Mouse (Mus musculus) midbrain, embryonic 11.5 days (tissue): ENCODE measurements at regions not wholly inside any gene's neighbourhood (a gene's known extent, or its start where the extent isn't known, plus 50 kb on each side); places are given as distances from the start of the nearest gene placed in this dataset.
A peak's percentile ranks its signal among the peaks of the same experiment; 100 is the strongest.

Source experiments
- ATAC-seq: fragments of 200-750 bp; cut with Nextera tagmentation; 2 replicates; pipeline ENCODE4 v1.8.0; 2017; ENCODE audit warnings: moderate TSS enrichment, moderate library complexity; ENCODE audit not compliant: low FRiP score
- DNase-seq: peaks from one replicate; pipeline ENCODE4 v3.0.0; 2015; ENCODE audit warnings: low spot score; ENCODE audit errors: missing footprints
- H3K27ac ChIP-seq: fragments of 300-500 bp; sonication (generic); 2 replicates; pipeline ENCODE4 v1.5.1; 2014; ENCODE audit warnings: low read depth, low read length
- H3K27me3 ChIP-seq: fragments of 300-500 bp; sonication (generic); 2 replicates; pipeline ENCODE4 v1.6.1; 2014; ENCODE audit warnings: mild to moderate bottlenecking, low read length, moderate library complexity, mixed read lengths; ENCODE audit not compliant: control insufficient read depth, insufficient read depth
- H3K36me3 ChIP-seq: fragments of 300-500 bp; sonication (generic); 2 replicates; pipeline ENCODE4 v1.6.1; 2014; ENCODE audit warnings: mild to moderate bottlenecking, low read length, moderate library complexity, mixed read lengths; ENCODE audit not compliant: control insufficient read depth, insufficient read depth
- H3K4me1 ChIP-seq: fragments of 300-500 bp; sonication (generic); 2 replicates; pipeline ENCODE4 v1.6.1; 2014; ENCODE audit warnings: low read length; ENCODE audit not compliant: control insufficient read depth, insufficient read depth
- H3K4me2 ChIP-seq: fragments of 300-500 bp; sonication (generic); 2 replicates; pipeline ENCODE4 v1.6.1; 2014; ENCODE audit warnings: mild to moderate bottlenecking, moderate library complexity
- H3K4me3 ChIP-seq: fragments of 300-500 bp; sonication (generic); 2 replicates; pipeline ENCODE4 v1.5.1; 2014; ENCODE audit warnings: low read depth, low read length
- H3K9ac ChIP-seq: fragments of 300-500 bp; sonication (generic); 2 replicates; pipeline ENCODE4 v1.6.1; 2014; ENCODE audit warnings: low read length
- H3K9me3 ChIP-seq: fragments of 300-500 bp; sonication (generic); 2 replicates; pipeline ENCODE4 v1.6.1; 2016; ENCODE audit warnings: low read length; ENCODE audit not compliant: control insufficient read depth
- WGBS: fragments of 180-500 bp; shearing (Covaris S2); extraction: QIAGEN DNeasy Blood & Tissue Kit; methylation state at CpG from one replicate; pipeline ENCODE4 v1.1.7; 2014; 5-methylcytosine and 5-hydroxymethylcytosine counted together

DNA sequence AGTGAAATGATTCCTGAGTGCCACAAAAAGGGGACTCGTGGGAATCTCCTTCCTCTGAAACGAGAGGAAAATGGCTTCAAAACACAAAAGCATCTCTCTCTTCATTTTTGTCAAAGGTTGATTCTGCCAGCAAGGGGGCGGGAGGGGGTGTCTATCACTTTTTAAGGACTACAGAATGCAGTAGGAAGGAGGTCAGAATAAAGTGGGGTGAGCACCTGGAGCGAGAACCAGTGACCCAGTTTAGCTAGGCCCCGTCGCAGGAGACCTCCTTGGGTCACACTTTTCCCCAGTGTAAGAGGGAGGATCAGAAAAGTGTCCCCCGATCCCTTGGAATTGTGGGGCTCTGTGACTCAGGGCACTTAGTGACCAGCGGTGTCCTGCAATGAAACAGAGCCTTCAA lies 133.1 kb downstream of the Tgfb2 start:
- no peaks in the 10 kb centered on the region for H3K36me3 ChIP-seq
- H3K9me3 ChIP-seq, result no peaks in the 10 kb centered on the region
- no peak overlapping the region for H3K4me3 ChIP-seq
- H3K27me3 ChIP-seq, result no peaks in the 10 kb centered on the region
- H3K9ac ChIP-seq, result no peak overlapping the region
- peak; percentile 57 for DNase-seq
- 91% methylated on average over 8 of the region's 8 CpGs for WGBS
- no peak for ATAC-seq
- H3K4me2 ChIP-seq, result no peak overlapping the region
- no peak overlapping the region for H3K27ac ChIP-seq
- no peaks in the 10 kb centered on the region for H3K4me1 ChIP-seq

DNA sequence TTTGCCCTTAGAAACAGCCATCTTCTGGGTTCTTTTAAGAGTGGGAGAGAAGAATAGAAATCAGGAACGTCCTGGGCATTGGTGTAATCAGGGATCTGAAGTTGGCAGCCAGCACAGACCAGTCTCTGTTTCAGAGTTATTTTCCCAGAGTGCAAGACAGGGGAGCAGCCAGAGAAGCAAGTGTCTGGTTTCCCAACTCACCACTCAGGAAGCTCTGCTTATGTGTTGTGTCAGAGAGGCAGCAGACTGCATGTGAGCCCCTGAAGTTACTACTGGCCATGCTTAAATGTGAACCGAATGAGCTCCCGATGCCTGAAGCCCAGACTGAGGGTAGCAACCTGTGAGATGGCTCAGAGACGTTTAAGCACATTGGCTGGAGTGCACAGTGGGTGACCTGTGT lies 133.7 kb downstream of the Tgfb2 start:
- ATAC-seq, result no peak
- no peak overlapping the region for H3K9ac ChIP-seq
- DNase-seq, result peak; percentile 33
- H3K4me2 ChIP-seq, result no peak overlapping the region
- no peak overlapping the region for H3K27ac ChIP-seq
- WGBS, result 74% methylated on average over 4 of the region's 4 CpGs
- no peaks in the 10 kb centered on the region for H3K27me3 ChIP-seq
- H3K36me3 ChIP-seq, result no peaks in the 10 kb centered on the region
- no peak overlapping the region for H3K4me3 ChIP-seq
- H3K4me1 ChIP-seq, result no peaks in the 10 kb centered on the region
- H3K9me3 ChIP-seq, result no peaks in the 10 kb centered on the region

DNA sequence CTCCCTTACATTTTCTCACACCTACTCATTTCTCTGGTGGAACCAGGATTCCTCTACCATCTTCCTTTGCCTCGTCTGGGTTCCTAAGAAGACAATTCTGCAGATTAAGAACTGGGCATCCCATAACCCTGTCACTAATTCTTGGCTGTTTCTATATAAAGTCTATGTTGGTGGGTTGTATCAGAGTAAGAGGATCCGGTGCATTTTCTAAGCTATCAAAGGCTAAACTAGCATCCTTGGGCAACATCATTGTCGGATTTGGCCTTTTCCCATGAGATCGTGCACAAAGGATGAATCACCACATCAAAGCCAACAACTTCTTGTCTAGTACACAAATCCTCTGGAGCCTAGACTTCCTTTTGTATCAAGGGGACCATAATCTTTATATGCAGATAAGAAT lies 137.3 kb downstream of the Tgfb2 start:
- no peak overlapping the region for H3K4me3 ChIP-seq
- no peaks in the 10 kb centered on the region; the same call in 1 of the 2 replicates for H3K4me1 ChIP-seq
- H3K9me3 ChIP-seq, result no peaks in the 10 kb centered on the region
- H3K4me2 ChIP-seq, result no peak overlapping the region
- H3K36me3 ChIP-seq, result no peaks in the 10 kb centered on the region
- WGBS, result 78% methylated on average over 4 of the region's 4 CpGs
- H3K9ac ChIP-seq, result no peak overlapping the region
- H3K27me3 ChIP-seq, result no peaks in the 10 kb centered on the region
- no peak for ATAC-seq
- DNase-seq, result peak; percentile 73
- H3K27ac ChIP-seq, result no peak overlapping the region

DNA sequence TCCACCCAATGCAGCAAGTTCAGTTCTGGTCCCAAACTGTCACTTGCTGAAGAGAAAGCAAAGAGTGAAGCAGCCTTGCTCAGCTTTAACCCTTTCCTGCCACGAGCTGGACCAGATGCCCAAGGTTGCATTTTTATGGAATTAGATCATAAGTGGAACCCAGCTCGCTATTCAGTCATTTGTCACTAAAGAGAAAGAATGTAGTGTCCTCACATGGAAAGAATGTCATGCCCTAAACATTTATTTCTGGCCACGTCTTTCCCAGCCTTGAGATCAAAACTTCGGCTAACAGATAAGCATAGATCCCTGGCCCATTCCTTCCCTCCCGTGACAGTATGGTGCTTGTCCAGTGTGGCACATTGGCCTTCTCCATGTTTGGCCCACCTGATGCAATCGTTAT lies 137.7 kb downstream of the Tgfb2 start:
- H3K9ac ChIP-seq, result no peak overlapping the region
- no peaks in the 10 kb centered on the region; the same call in 1 of the 2 replicates for H3K4me1 ChIP-seq
- no peak overlapping the region for H3K4me3 ChIP-seq
- H3K27ac ChIP-seq, result no peak overlapping the region
- no peak overlapping the region for H3K4me2 ChIP-seq
- H3K36me3 ChIP-seq, result no peaks in the 10 kb centered on the region
- peak; percentile 78 for DNase-seq
- no peaks in the 10 kb centered on the region for H3K27me3 ChIP-seq
- WGBS, result 80% methylated on average over 6 of the region's 6 CpGs
- no peaks in the 10 kb centered on the region for H3K9me3 ChIP-seq
- ATAC-seq, result no peak

DNA sequence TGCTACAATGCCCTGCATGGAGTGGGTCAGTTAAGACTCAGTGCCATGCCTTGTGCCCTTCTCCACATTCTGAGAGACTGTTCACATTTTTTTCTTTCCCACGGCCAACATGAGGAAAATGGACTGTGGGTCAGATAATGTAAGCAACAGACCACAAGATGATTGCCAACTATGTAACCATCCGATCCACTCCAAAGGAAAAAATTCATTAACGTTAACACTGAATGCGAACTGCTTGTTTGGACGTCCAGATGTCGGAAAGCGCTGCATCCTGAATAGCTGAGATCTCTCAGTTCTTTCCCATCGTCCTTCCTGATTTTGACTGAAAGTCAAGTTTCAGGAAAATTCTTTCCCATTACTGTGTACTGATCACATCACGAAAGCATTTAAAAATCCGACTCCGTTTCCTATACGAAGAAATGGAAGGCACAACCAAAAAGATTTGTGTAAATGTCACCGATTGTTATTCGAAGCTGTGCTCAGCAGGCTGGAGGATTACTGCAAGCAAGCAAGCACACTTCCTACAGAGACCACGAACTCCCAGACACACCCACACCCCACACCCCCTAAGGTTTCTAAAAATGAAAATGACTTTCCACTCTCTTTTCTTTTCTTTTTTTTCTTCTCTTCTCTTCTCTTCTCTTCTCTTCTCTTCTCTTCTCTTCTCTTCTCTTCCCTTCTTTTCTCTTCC lies 138.5 kb downstream of the Tgfb2 start:
- no peak overlapping the region for H3K4me2 ChIP-seq
- peak; percentile 86 for DNase-seq
- 17% methylated on average over 15 of the region's 15 CpGs for WGBS

DNA sequence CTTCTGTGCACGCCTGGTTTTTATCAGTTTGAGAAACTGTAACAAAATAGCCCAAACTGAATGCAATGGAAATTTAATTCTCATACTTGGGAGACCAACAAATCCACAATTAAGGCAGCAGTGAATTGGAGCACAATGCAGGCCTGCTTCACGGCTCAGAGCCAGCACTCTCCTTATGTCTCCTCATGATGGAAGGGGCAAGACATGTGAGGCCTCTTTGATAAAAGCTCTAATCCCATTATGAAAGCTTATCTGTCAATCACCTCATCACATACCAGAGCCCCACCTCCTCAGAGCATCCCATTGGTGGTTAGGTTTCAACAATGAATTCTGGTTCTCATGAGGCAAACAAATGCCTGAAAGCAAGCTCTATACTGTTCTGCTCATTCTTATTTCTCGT lies 143.8 kb downstream of the Tgfb2 start:
- Histone ChIP-seq H3K4me3 (no peak overlapping the region), H3K9me3 (no peaks in the 10 kb centered on the region), H3K36me3 (no peaks in the 10 kb centered on the region), H3K27ac (no peak overlapping the region), H3K9ac (no peak overlapping the region), H3K4me2 (no peak overlapping the region), H3K27me3 (no peaks in the 10 kb centered on the region), H3K4me1 (no peaks in the 10 kb centered on the region; the same call in 1 of the 2 replicates)
- peak; percentile 83 for ATAC-seq
- 54% methylated on average over 3 of the region's 3 CpGs for whole genome bisulfite sequencing
- DNase-seq, result no peak

More for the DNA sequence above, 138.5 kb downstream of the Tgfb2 start:
- Histone ChIP-seq H3K4me3 (no peak overlapping the region), H3K9me3 (no peaks in the 10 kb centered on the region), H3K9ac (no peak overlapping the region), H3K4me1 (no peaks in the 10 kb centered on the region; the same call in 1 of the 2 replicates), H3K36me3 (no peaks in the 10 kb centered on the region), H3K27me3 (no peaks in the 10 kb centered on the region), H3K27ac (no peak overlapping the region)
- no peak for ATAC-seq

DNA sequence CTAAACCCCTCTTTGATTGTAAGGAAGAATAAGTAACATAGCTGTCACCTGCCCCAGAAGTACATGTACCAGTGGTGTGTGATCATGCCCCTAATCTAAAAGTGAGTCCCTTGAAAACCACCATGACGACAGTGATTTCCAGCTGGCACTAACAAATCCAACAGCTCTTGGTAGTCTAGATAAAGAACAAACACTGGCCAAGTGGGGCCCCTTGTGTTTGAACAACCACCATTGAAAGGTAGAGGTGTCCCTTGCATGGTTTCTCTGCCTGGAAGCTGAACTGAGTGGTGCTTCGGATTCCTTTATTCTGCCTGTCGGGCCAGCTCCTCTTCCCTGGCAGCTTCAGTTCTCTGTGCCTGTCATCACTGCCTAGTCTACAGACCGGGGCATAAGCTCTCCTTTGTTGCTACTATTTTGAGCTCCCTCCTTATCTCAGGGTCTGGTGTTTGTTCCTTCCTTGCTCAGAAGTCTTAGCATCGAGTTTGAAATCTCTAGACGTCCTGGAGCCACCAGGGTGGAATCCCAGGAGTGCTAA lies 150.3 kb downstream of the Tgfb2 start:
- DNase-seq (no peak), ATAC-seq (no peak)
- no peak overlapping the region for H3K4me3 ChIP-seq
- H3K4me2 ChIP-seq, result no peak overlapping the region
- 53% methylated on average over 6 of the region's 6 CpGs for WGBS
- H3K9me3 ChIP-seq, result no peaks in the 10 kb centered on the region
- H3K9ac ChIP-seq, result no peak overlapping the region
- H3K27me3 ChIP-seq, result no peaks in the 10 kb centered on the region
- no peak overlapping the region for H3K27ac ChIP-seq
- H3K36me3 ChIP-seq, result no peaks in the 10 kb centered on the region
- no peaks in the 10 kb centered on the region for H3K4me1 ChIP-seq

DNA sequence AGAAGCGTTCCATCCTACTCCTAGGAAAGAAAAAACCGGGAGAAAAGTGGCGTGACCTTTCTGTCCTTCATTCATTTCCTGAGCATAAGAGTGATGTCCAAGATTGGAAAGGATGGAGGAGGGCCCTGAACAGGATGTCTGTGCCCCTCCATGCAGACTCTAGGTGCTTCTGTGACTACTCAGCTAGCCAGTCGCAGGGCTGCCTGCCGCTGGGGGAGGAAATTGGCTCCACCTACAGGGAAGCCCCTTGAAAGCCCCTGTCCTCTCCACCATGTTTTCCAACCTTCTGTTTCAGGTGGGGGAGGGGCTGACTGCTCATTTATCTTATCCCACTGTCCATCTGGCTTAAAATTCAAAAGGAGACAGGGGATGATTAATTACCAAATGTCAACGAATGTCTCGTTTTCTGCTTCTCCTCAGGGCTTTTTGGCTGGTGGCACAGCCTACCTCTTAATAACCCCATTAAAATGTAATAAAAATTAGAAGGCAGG lies 151.2 kb downstream of the Tgfb2 start:
- Histone ChIP-seq H3K27ac (no peak overlapping the region), H3K9ac (no peak overlapping the region), H3K4me3 (no peak overlapping the region), H3K4me1 (no peaks in the 10 kb centered on the region), H3K36me3 (no peaks in the 10 kb centered on the region), H3K9me3 (no peaks in the 10 kb centered on the region), H3K4me2 (no peak overlapping the region), H3K27me3 (no peaks in the 10 kb centered on the region)
- DNase-seq (no peak), ATAC-seq (no peak)
- WGBS, result 84% methylated on average over 7 of the region's 7 CpGs

DNA sequence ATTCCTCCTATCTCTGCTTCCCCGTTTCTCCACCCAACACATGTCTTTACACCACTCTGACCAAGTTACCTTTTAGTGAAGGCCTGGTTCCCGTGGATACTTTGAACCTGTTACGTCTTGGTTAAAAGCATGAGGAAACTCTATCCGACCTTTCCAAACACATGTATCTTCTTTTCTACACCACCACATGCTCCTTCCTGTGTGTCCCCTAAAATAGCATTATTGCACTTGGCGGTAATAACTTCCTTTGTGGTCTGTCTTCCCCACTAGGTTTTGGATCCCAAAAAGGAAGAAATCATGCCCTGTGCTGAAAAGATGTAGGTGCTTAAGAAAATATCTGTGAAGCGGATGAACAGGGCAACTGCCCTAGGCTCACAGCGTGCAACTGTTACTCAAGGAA lies 153.1 kb downstream of the Tgfb2 start:
- 90% methylated on average over 7 of the region's 7 CpGs for WGBS
- H3K9ac ChIP-seq, result no peak overlapping the region
- H3K27ac ChIP-seq, result no peak overlapping the region

More for the DNA sequence above, 153.1 kb downstream of the Tgfb2 start:
- DNase-seq (no peak), ATAC-seq (no peak)
- Histone ChIP-seq H3K36me3 (no peaks in the 10 kb centered on the region), H3K27me3 (no peaks in the 10 kb centered on the region), H3K4me3 (no peak overlapping the region), H3K9me3 (no peaks in the 10 kb centered on the region), H3K4me1 (no peaks in the 10 kb centered on the region), H3K4me2 (no peak overlapping the region)
